Mouse (Mus musculus): ENCODE measurements around the gene Nt5e.

DNA sequence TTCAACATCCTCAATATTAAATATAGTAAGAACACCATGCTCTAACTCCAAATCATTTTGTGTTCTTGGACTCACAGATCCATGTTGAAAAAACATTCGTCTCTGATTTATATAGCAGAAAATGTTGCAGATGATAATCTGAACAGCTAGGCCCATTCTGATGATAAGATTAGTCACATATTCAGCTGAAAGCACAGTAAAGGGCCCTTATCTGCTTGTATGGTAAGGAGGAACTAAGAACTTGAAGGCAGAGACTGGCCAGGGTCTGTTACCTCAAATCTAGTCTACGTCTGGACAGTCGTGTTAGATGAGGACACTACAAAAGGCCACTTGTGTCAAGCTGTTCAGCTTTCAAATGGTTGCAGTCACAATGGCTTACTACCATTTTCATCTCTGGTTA is 52.1 kb downstream of the Nt5e start:
- no peak for TF ChIP-seq CTCF (IDR thresholded peaks at IDR 0.05; ENCODE audit: borderline replicate concordance, insufficient read depth, low read depth, low read length)
- no peak for TF ChIP-seq POLR2A (IDR thresholded peaks at IDR 0.05; ENCODE audit: borderline replicate concordance, insufficient read depth, low read length)
